Mouse (Mus musculus) hematopoietic multipotent progenitor cell, adult 10-12 weeks (in vitro differentiated cells): Measurements from ENCODE around the gene Ubash3a. TPM values are rescaled to one million over a fixed set of nuclear protein-coding genes. Genes with fewer than 3 reads are reported as not detected.

ENCODE experiments used
- polyA plus RNA-seq: library from polyadenylated mRNA; stranded (reverse); fragments of >175 nt; gene quantifications from 2 replicates; pipeline ENCODE4 v1.2.3, GENCODE M21; 2012; ENCODE audit warnings: low replicate concordance

Gene Ubash3a
- polyA plus RNA-seq, result 21.7 and 25.0 TPM in 2 replicates

GRCm38 (mm10) chr17:31207771-31208334, at the start of gene Ubash3a:
Ubash3a (plus strand) TSS chr17:31207873.

GRCm38 (mm10) chr17:31165127-31165526, 42.5 kb upstream of the Ubash3a start, which contains the start of gene Tff1:
Tff1 (minus strand) TSS chr17:31165277.

GRCm38 (mm10) chr17:31198877-31199276, 8.8 kb upstream of the Ubash3a start, which contains the start of gene Tmprss3:
Tmprss3 (minus strand) TSS chr17:31198977.

GRCm38 (mm10) chr17:31276922-31277918, 69.5 kb downstream of the Ubash3a start, which contains the start of gene Rsph1:
Rsph1 (minus strand) TSS chr17:31277383.

GRCm38 (mm10) chr17:31286492-31286891, 78.8 kb downstream of the Ubash3a start, which contains the start of gene Slc37a1:
Slc37a1 (plus strand) TSS chr17:31286792.

Other genes starting within 250 kb of the Ubash3a start
- 33.3 and 39.5 TPM in 2 replicates for gene Abcg1, start 150.2 kb upstream of the Ubash3a start, polyA plus RNA-seq
- gene Tff3, start 78.2 kb upstream of the Ubash3a start, polyA plus RNA-seq, result 0.39 TPM in 1 of 2 replicates, not detected in the other
- not detected in 2 replicates for gene Tff2, start 63.6 kb upstream of the Ubash3a start, polyA plus RNA-seq
- gene Tff1, start 42.6 kb upstream of the Ubash3a start, polyA plus RNA-seq, result not detected in 2 replicates
- gene Tmprss3, start 8.9 kb upstream of the Ubash3a start, polyA plus RNA-seq, result 0.07 and 0.10 TPM in 2 replicates
- gene Rsph1, start 69.5 kb downstream of the Ubash3a start, polyA plus RNA-seq, result 1.0 and 2.1 TPM in 2 replicates
- 13.0 TPM in 2 replicates for gene Slc37a1, start 78.9 kb downstream of the Ubash3a start, polyA plus RNA-seq
- 0.33 TPM in 1 of 2 replicates, not detected in the other for gene Pde9a, start 178.3 kb downstream of the Ubash3a start, polyA plus RNA-seq